Mouse (Mus musculus) limb, embryonic 11.5 days (tissue): Measurements from ENCODE around the gene 1700019A02Rik. TPM values are rescaled to one million over a fixed set of nuclear protein-coding genes. Genes with fewer than 3 reads are reported as not detected.

Source experiments
- ATAC-seq: fragments of 200-750 bp; cut with Nextera tagmentation; 2 replicates; pipeline ENCODE4 v1.8.0; 2017; ENCODE audit warnings: low read depth; ENCODE audit not compliant: insufficient number of reproducible peaks, low FRiP score, low TSS enrichment
- DNase-seq: peaks from one replicate; pipeline ENCODE4 v3.0.0-alpha.2; 2015; ENCODE audit warnings: low spot score
- H3K27ac ChIP-seq: fragments of 300-500 bp; sonication (generic); replicated peaks from 2 replicates; pipeline ENCODE4 v1.5.1; 2014; ENCODE audit warnings: low read depth, mild to moderate bottlenecking, low read length
- H3K27me3 ChIP-seq: fragments of 300-500 bp; sonication (generic); 2 replicates; pipeline ENCODE4 v1.6.1; 2014; ENCODE audit warnings: mild to moderate bottlenecking, low read length, mixed read lengths; ENCODE audit not compliant: control insufficient read depth, insufficient read depth
- H3K36me3 ChIP-seq: fragments of 300-500 bp; sonication (generic); 2 replicates; pipeline ENCODE4 v1.6.1; 2014; ENCODE audit warnings: mild to moderate bottlenecking, low read length, moderate library complexity, mixed read lengths; ENCODE audit not compliant: control insufficient read depth, insufficient read depth
- H3K4me1 ChIP-seq: fragments of 300-500 bp; sonication (generic); 2 replicates; pipeline ENCODE4 v1.6.1; 2014; ENCODE audit warnings: low read length, mixed read lengths; ENCODE audit not compliant: control insufficient read depth, insufficient read depth
- H3K4me2 ChIP-seq: fragments of 300-500 bp; sonication (generic); 2 replicates; pipeline ENCODE4 v1.6.1; 2014; ENCODE audit warnings: low read depth, mild to moderate bottlenecking, moderate library complexity; ENCODE audit not compliant: severe bottlenecking
- H3K4me3 ChIP-seq: fragments of 300-500 bp; sonication (generic); 2 replicates; pipeline ENCODE4 v1.5.1; 2014; ENCODE audit warnings: low read depth, low read length
- H3K9ac ChIP-seq: fragments of 300-500 bp; sonication (generic); 2 replicates; pipeline ENCODE4 v1.6.1; 2014; ENCODE audit warnings: mild to moderate bottlenecking, low read length
- H3K9me3 ChIP-seq: fragments of 300-500 bp; sonication (generic); 2 replicates; pipeline ENCODE4 v1.6.1; 2016; ENCODE audit warnings: low read length; ENCODE audit not compliant: control insufficient read depth
- WGBS: fragments of 180-500 bp; shearing (Covaris S2); extraction: QIAGEN DNeasy Blood & Tissue Kit; methylation state at CpG from one replicate; pipeline ENCODE4 v1.1.7; 2014; 5-methylcytosine and 5-hydroxymethylcytosine counted together
- polyA plus RNA-seq: library from polyadenylated mRNA; unstranded; fragments of >200 nt; fragmentation: Nextera tagmentation; extraction: Ambion mirVana; gene quantifications from 2 replicates; pipeline ENCODE4 v1.2.1, GENCODE M21; 2014

The 1700019A02Rik gene
- polyA plus RNA-seq: not detected in 2 replicates

DNA sequence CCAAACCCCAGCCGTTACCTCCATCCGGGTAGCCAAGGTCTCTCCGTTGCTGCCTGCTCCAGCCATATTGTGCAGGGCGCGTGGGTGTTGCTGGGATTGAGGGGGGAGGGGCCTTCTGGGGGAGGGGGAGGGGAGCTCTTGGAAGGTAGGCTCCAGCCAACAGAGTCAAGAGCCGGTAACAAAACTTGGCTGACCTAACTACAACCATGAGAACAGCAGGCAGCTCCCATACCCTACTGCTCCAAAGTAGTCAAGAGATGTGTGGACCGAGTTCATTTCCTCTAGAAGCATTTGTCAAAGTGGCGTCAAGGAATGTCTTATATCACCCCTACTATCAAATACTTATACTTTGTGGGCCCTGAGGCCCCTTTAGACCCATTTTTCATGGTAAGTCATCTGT, at the start of gene 1700019A02Rik:
1700019A02Rik (minus strand) TSS at position 101 of the 400 bp plus-strand sequence.
- Histone ChIP-seq H3K36me3 (no peaks in the 10 kb centered on the region), H3K27ac (no peak within 1 kb of the TSS), H3K9ac (no peak within 1 kb of the TSS), H3K27me3 (no peaks in the 10 kb centered on the region), H3K9me3 (no peaks in the 10 kb centered on the region), H3K4me3 (no peak within 1 kb of the TSS), H3K4me1 (no peaks in the 10 kb centered on the region), H3K4me2 (no peak within 1 kb of the TSS)
- ATAC-seq (no peak), DNase-seq (no peak)
- WGBS: 95% methylated on average over 8 of the region's 8 CpGs

GRCm38 (mm10) chr1:53226063-53226462, 38.6 kb upstream of the 1700019A02Rik start:
- Histone ChIP-seq H3K27ac (no peak overlapping the region), H3K27me3 (no peaks in the 10 kb centered on the region), H3K36me3 (no peaks in the 10 kb centered on the region), H3K4me3 (no peak overlapping the region), H3K4me2 (no peak overlapping the region), H3K4me1 (no peaks in the 10 kb centered on the region), H3K9me3 (0 out of 2 replicates have a peak, but pooled peaks cover 2% of the 10 kb centered on the region), H3K9ac (no peak overlapping the region)
- WGBS: 59% methylated on average over 1 of the region's 1 CpGs
- ATAC-seq: no peak
- DNase-seq: no peak

- 87% methylated on average over 3 of the region's 3 CpGs for WGBS
Measured at GRCm38 (mm10) chr1:53225616-53226015, 38.2 kb upstream of the 1700019A02Rik start.

DNA sequence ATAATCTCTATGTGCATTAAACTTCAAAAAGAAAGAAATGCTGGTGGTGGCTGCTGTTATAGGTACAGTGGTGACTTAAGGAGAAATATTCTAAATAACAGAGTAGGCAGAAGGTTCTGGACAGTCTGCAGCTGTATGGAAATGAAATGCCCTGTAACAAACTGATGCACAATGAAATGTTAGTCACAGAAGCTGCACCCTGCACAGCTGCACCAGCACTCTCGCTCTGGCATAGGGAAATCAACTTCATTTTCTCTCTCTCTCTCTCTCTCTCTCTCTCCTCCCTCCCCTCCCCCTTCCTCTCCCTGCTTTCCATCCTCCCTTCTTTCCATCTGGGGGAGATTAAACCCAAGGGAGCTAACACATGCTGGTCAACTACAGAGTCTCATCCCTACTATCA, 37.3 kb upstream of the 1700019A02Rik start:
- H3K36me3 ChIP-seq: no peaks in the 10 kb centered on the region
- no peak overlapping the region for H3K27ac ChIP-seq
- 0 out of 2 replicates have a peak, but pooled peaks cover 2% of the 10 kb centered on the region for H3K9me3 ChIP-seq
- H3K4me1 ChIP-seq: no peaks in the 10 kb centered on the region
- no peaks in the 10 kb centered on the region for H3K27me3 ChIP-seq
- H3K9ac ChIP-seq: no peak overlapping the region
- DNase-seq (no peak), ATAC-seq (no peak)
- no peak overlapping the region for H3K4me3 ChIP-seq
- no peak overlapping the region for H3K4me2 ChIP-seq
- 84% methylated on average over 1 of the region's 1 CpGs for WGBS

More at GRCm38 (mm10) chr1:53225616-53226015, 38.2 kb upstream of the 1700019A02Rik start:
- ATAC-seq: no peak
- no peak for DNase-seq
- Histone ChIP-seq H3K9me3 (0 out of 2 replicates have a peak, but pooled peaks cover 2% of the 10 kb centered on the region), H3K9ac (no peak overlapping the region), H3K27ac (no peak overlapping the region), H3K4me2 (no peak overlapping the region), H3K27me3 (no peaks in the 10 kb centered on the region), H3K4me1 (no peaks in the 10 kb centered on the region), H3K4me3 (no peak overlapping the region), H3K36me3 (no peaks in the 10 kb centered on the region)

- DNase-seq (no peak), ATAC-seq (no peak)
- Histone ChIP-seq H3K9ac (no peak overlapping the region), H3K27ac (no peak overlapping the region), H3K36me3 (no peaks in the 10 kb centered on the region), H3K27me3 (no peaks in the 10 kb centered on the region), H3K4me3 (no peak overlapping the region), H3K9me3 (no peaks in the 10 kb centered on the region), H3K4me1 (no peaks in the 10 kb centered on the region), H3K4me2 (no peak overlapping the region)
Measured at GRCm38 (mm10) chr1:53210136-53210535, 22.7 kb upstream of the 1700019A02Rik start.

DNA sequence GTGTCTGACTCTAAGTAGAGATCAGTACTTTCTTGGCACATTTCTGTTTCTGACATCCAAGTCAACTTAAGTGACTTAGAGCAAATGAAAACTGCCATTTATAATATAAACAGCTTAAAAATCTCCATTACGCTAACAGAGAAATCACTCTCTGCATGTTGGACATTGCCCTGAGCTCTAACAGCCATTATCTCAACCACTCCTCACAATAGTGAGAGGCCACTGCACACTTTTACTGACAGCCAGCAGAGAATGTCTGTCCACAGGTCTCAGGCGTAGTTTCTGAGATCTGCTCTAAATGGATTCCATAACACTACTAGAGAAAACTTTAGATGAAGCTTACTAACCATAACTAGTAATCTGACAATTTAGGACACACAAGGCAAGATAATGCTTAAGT, 16.5 kb upstream of the 1700019A02Rik start:
- Histone ChIP-seq H3K9me3 (no peaks in the 10 kb centered on the region), H3K27me3 (no peaks in the 10 kb centered on the region), H3K9ac (no peak overlapping the region), H3K4me1 (peaks cover 7% of the 10 kb centered on the region), H3K4me3 (no peak overlapping the region), H3K4me2 (no peak overlapping the region), H3K27ac (no peak overlapping the region), H3K36me3 (no peaks in the 10 kb centered on the region)
- no peak for DNase-seq
- 95% methylated on average over 2 of the region's 2 CpGs for WGBS
- ATAC-seq: no peak

- peaks cover 9% of the 10 kb centered on the region for H3K4me1 ChIP-seq
- no peaks in the 10 kb centered on the region for H3K36me3 ChIP-seq
- no peak overlapping the region for H3K4me3 ChIP-seq
- 0 out of 2 replicates have a peak, but pooled peaks have one; percentile 59 for ATAC-seq
- H3K9ac ChIP-seq: no peak overlapping the region
- no peaks in the 10 kb centered on the region for H3K9me3 ChIP-seq
- DNase-seq: no peak
- WGBS: 13% methylated on average over 2 of the region's 2 CpGs
- no peaks in the 10 kb centered on the region for H3K27me3 ChIP-seq
- H3K4me2 ChIP-seq: no peak overlapping the region
- H3K27ac ChIP-seq: no peak overlapping the region
Measured at GRCm38 (mm10) chr1:53201630-53202199, 14.3 kb upstream of the 1700019A02Rik start.

DNA sequence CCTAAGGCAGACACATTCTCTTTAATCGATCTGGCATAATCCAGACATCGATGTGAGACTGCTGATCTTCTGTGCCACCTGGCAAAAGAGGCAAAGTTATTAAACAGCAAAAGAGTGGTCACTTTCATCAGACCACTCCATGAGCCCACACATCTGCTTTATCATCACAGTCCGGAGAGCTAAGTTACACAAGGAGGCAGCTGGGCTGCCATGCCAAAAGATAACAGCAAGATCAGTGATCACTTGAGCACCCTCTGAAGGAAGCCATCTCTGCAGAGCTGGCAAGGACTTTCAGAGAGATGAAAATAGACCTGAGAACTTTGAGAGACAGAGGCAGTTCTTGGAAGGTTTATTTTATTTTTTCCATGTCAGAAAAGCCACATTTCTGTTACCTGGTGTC, 7.1 kb upstream of the 1700019A02Rik start:
- Histone ChIP-seq H3K4me1 (0 out of 2 replicates have a peak, but pooled peaks cover 2% of the 10 kb centered on the region), H3K9ac (no peak overlapping the region), H3K9me3 (no peaks in the 10 kb centered on the region), H3K27ac (no peak overlapping the region), H3K27me3 (no peaks in the 10 kb centered on the region), H3K4me2 (no peak overlapping the region), H3K36me3 (no peaks in the 10 kb centered on the region), H3K4me3 (no peak overlapping the region)
- ATAC-seq (no peak), DNase-seq (no peak)
- 89% methylated on average over 3 of the region's 3 CpGs for WGBS

DNA sequence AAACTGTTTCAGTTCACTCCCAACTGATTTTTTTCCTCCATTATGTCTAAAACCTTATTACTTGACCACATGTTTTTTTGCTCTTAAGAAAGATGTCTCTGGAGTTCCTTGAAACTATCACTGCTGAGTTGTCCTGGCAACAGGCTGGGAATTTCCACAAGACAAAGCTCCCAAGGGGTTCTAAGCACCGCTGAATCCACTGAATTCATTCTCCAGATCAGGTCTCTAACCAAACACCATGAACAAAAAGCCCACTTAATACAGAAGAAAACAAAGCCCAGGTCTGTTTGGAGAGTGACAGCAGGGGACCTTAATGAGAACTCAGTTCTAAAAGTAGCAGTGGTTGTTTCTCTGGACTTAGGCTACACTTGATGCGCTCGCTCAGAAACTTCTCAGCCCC, 3.8 kb upstream of the 1700019A02Rik start:
- Histone ChIP-seq H3K9me3 (no peaks in the 10 kb centered on the region), H3K9ac (no peak overlapping the region), H3K27ac (no peak overlapping the region), H3K36me3 (no peaks in the 10 kb centered on the region), H3K4me1 (no peaks in the 10 kb centered on the region), H3K27me3 (no peaks in the 10 kb centered on the region), H3K4me2 (no peak overlapping the region), H3K4me3 (no peak overlapping the region)
- WGBS: 86% methylated on average over 3 of the region's 3 CpGs
- ATAC-seq (no peak; the same call in 1 of the 2 replicates), DNase-seq (no peak)
